Mouse (Mus musculus) CD4-positive, CD25-positive, alpha-beta regulatory T cell, adult 2 months (primary cell): Measurements from ENCODE around the gene Pex5l.

Source experiments
- DNase-seq: peaks from one replicate; pipeline ENCODE4 v3.0.0-alpha.2; 2012; ENCODE audit warnings: low read depth, low spot score

Gene Pex5l

DNA sequence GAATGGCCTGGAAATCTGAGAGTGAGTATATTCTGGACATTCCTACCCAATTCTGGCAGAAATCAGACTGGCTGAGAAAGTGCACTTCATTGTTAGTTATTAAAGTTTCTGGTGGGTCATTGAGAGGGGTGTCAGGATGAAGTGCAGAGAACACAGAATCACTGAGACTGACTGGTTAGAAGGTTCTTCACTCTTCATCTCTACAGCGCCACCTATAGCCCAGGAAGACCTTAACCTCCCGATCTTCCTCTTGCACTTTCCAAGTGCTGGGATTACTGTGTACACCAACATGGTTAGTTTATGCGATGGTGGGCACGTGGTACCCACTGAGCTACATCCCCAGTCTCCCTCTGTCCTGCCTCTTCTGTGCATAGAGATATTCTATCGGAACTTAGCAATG lies 195.6 kb downstream of the Pex5l start:
- DNase-seq = no peak

GRCm38 (mm10) chr3:32939802-32940501 lies 203.1 kb downstream of the Pex5l start:
- no peak for DNase-seq

DNA sequence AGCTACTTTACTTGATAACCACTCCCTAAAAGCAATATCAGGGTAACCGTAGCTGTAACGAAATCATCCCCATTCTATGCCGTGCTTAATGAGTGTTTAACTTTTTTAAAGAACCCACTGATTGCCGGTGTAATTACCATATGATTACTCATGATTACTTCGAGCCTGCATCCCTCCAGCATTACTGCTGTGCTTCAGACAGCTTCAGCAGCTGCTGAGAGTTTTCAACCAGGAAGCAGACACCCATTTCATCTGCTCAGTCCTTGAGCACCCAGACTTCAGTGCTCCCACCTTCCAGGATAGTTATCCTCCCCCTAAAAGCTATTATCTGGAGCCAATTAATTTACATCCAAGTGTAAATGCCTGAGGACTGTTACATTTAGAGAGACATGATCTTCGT lies 218.9 kb downstream of the Pex5l start:
- DNase-seq = no peak

DNA sequence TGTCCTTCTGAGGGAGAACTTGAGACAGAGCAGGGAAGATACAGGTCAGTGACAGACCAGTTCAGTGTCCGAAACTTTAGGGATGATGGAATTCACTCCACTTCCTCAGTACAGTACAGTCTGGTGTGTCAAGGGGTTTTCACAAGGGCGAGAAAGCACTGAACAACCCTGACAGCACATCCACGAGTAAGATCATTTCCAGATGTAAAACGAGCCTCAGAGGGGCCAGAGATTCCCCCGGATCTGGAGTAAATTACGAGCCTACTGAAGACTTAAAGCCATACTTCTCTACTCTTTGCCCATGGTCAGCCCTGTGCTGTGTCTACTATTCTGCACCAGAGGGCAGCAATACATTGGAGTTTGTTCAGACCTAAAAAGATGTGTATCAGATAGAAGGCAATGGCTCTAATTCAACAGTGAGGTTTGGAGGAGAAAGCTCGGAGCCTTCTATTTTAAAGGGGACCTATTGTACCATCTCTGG lies 232.9 kb downstream of the Pex5l start:
- DNase-seq = no peak

GRCm38 (mm10) chr3:32908400-32908799 lies 234.6 kb downstream of the Pex5l start:
- DNase-seq = no peak

DNA sequence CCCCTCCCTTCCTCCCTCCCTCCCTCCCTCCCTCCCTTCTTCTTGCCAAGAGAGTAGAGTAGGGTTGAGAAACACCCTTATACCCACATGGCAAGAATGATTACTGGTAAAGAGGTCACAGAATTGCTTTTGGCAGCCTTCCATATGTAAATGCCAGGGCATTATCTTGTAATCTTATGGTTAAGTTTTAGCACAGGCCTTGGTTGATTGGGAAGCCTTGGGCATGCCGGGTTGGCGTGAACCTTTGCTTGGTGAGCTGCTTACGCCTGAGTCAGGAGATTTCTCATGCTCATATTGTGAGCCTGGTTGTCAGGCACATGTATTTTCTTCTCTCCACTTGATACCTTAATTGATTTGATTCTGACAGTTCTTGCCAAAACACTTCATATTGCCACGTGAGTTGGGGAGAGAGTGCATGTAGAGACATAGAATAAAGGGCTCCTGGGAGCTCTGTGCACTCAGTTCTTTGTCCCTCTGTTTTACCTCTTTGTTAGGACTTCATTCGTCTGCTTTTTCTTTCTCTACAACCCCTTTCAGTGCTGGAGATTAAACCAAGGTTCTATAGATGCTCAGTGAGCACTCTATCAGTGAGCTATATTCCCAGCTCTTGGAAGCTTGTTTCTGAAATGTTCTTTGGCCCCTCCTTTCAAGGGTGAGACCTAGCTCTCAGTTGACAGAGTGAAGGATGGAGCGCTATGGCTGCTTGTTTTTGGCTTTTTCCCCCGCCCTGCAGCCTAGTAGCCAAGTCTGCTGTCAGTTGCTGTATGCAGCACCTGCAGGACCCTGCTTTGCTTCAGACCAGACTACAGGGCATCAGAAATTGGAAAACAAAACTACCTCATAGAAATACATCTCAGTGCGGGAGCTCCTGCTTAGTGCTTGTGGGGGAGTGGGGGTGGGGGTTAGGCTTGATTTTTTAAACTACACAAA lies 236.9 kb downstream of the Pex5l start:
- DNase-seq = no peak

GRCm38 (mm10) chr3:32904599-32904998 lies 238.4 kb downstream of the Pex5l start:
- DNase-seq = no peak

DNA sequence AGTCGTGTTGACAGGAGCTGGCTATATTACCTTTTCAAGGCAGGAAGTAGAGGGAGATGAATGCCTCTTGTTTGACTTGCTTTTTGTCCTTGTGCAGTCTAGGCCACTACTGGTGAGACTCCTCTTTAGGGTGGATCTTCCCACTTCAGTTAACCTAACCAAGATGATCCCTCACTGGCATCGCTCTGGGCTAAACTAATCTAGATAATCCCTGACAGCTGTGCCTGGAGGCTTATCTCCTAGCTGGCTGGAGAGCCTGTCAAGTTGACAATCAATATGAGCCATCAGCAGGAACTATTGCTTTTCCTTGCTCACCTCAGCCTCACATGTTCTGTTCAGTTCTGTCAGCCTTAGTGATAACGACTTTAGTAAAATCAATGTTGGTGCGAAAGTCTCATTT lies 239.6 kb downstream of the Pex5l start:
- no peak for DNase-seq
